Mouse (Mus musculus) heart, embryonic 10.5 days (tissue): ENCODE data around the gene Tmigd3. TPM values are rescaled to one million over a fixed set of nuclear protein-coding genes. Genes with fewer than 3 reads are reported as not detected.
A peak's percentile ranks its signal among the peaks of the same experiment; 100 is the strongest.

Experiments used
- DNase-seq: peaks from one replicate; pipeline ENCODE4 v3.0.0-alpha.2; 2017; ENCODE audit warnings: low spot score
- H3K27ac ChIP-seq: fragments of 300-500 bp; sonication (generic); 2 replicates; pipeline ENCODE4 v1.5.1; 2016; ENCODE audit warnings: mild to moderate bottlenecking
- H3K27me3 ChIP-seq: fragments of 300-500 bp; sonication (generic); 2 replicates; pipeline ENCODE4 v1.6.1; 2016; ENCODE audit warnings: mild to moderate bottlenecking; ENCODE audit not compliant: poor library complexity, insufficient read depth, severe bottlenecking
- H3K36me3 ChIP-seq: fragments of 300-500 bp; sonication (generic); 2 replicates; pipeline ENCODE4 v1.6.1; 2016; ENCODE audit warnings: mild to moderate bottlenecking, moderate library complexity
- H3K4me1 ChIP-seq: fragments of 300-500 bp; sonication (generic); 2 replicates; pipeline ENCODE4 v1.6.1; 2016; ENCODE audit warnings: mild to moderate bottlenecking
- H3K4me3 ChIP-seq: fragments of 300-500 bp; sonication (generic); 2 replicates; pipeline ENCODE4 v1.5.1; 2016; ENCODE audit warnings: mild to moderate bottlenecking, moderate library complexity
- H3K9me3 ChIP-seq: fragments of 300-500 bp; sonication (generic); 2 replicates; pipeline ENCODE4 v1.6.1; 2016; ENCODE audit warnings: mild to moderate bottlenecking, moderate library complexity
- WGBS: fragments of 180-500 bp; shearing (Covaris S2); methylation state at CpG from one replicate; pipeline ENCODE4 v1.1.7; 2016; 5-methylcytosine and 5-hydroxymethylcytosine counted together
- polyA plus RNA-seq: library from polyadenylated mRNA; unstranded; fragments of >200 nt; fragmentation: Nextera tagmentation; extraction: Ambion mirVana; gene quantifications from 2 replicates; pipeline ENCODE4 v1.2.1, GENCODE M21; 2016

Tmigd3 gene
- polyA plus RNA-seq, result 0.70 and 0.73 TPM in 2 replicates

GRCm38 (mm10) chr3:105870558-105870957, at the start of gene Tmigd3, which contains the start of gene Adora3:
Gene Tmigd3 (plus strand): TSS chr3:105870903.
Gene Adora3 (plus strand): TSS chr3:105870858.
- Histone ChIP-seq H3K27me3 (no peaks in the 10 kb centered on the region), H3K36me3 (no peaks in the 10 kb centered on the region), H3K9me3 (no peaks in the 10 kb centered on the region), H3K4me1 (peaks cover 21% of the 10 kb centered on the region), H3K4me3 (no peak within 1 kb of the TSS), H3K27ac (no peak within 1 kb of the TSS)
- DNase-seq, result no peak
- 90% methylated on average over 3 of the region's 3 CpGs for WGBS

DNA sequence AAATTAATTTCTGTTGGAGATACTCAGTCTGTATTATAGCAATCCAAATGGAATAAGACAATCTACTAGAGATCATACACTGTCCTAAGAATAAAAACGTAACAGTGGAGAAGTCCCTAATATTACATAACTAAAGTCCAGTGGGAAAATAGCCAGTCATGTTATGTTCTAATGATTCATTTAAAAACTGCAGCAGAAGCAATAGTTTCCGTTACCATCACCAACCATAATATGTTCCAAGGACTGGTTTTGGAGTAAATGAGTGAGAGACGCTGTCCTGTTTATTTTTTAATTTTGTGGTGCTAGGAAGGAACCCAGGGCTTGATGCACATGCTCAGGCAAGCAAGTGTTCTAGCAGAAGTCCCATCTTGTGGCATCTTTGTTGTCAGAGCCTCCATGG, 49.2 kb upstream of the Tmigd3 start:
- peaks cover 64% of the 10 kb centered on the region for H3K27me3 ChIP-seq
- H3K4me3 ChIP-seq, result no peak overlapping the region
- no peaks in the 10 kb centered on the region for H3K9me3 ChIP-seq
- peaks cover 35% of the 10 kb centered on the region for H3K4me1 ChIP-seq
- H3K27ac ChIP-seq, result no peak overlapping the region
- no peak for DNase-seq
- WGBS, result 86% methylated on average over 3 of the region's 3 CpGs
- H3K36me3 ChIP-seq, result no peaks in the 10 kb centered on the region

GRCm38 (mm10) chr3:105823609-105824008, 47.1 kb upstream of the Tmigd3 start:
- peaks cover 24% of the 10 kb centered on the region for H3K4me1 ChIP-seq
- no peak overlapping the region for H3K27ac ChIP-seq
- no peaks in the 10 kb centered on the region for H3K9me3 ChIP-seq
- peaks cover 46% of the 10 kb centered on the region for H3K27me3 ChIP-seq
- DNase-seq, result no peak
- no peaks in the 10 kb centered on the region for H3K36me3 ChIP-seq
- H3K4me3 ChIP-seq, result no peak overlapping the region

DNA sequence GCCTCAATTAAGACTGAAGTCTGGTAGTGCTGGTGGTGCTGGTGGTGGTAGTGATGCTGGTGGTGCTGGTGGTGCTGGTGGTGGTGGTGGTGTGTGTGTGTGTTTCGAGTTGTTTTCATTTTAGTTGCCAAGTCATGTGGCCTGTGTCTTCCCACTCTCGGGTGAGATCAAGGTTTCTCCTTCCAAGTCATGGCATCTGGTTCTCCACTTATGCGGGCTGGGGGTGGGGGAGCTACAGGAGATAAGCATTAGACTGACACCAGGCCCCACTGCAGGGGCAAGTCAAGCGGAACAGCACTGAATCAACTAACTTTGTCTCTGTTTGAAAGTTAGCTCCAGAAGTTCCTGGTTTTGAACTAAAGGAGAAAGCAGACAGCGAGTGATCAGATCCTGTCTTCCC, 46.6 kb upstream of the Tmigd3 start:
- DNase-seq, result no peak
- 17% methylated on average over 5 of the region's 5 CpGs for WGBS
- no peaks in the 10 kb centered on the region for H3K9me3 ChIP-seq
- no peak overlapping the region for H3K4me3 ChIP-seq
- H3K27ac ChIP-seq, result no peak overlapping the region
- peaks cover 41% of the 10 kb centered on the region for H3K27me3 ChIP-seq
- peaks cover 23% of the 10 kb centered on the region for H3K4me1 ChIP-seq
- no peaks in the 10 kb centered on the region for H3K36me3 ChIP-seq

GRCm38 (mm10) chr3:105824704-105825103, 46.0 kb upstream of the Tmigd3 start:
- Histone ChIP-seq H3K4me1 (peaks cover 23% of the 10 kb centered on the region), H3K4me3 (no peak overlapping the region), H3K36me3 (no peaks in the 10 kb centered on the region), H3K27ac (0 out of 2 replicates have a peak overlapping the region, but pooled peaks have one; percentile 29), H3K9me3 (no peaks in the 10 kb centered on the region), H3K27me3 (peaks cover 36% of the 10 kb centered on the region)
- DNase-seq, result no peak
- WGBS, result 31% methylated on average over 2 of the region's 2 CpGs

DNA sequence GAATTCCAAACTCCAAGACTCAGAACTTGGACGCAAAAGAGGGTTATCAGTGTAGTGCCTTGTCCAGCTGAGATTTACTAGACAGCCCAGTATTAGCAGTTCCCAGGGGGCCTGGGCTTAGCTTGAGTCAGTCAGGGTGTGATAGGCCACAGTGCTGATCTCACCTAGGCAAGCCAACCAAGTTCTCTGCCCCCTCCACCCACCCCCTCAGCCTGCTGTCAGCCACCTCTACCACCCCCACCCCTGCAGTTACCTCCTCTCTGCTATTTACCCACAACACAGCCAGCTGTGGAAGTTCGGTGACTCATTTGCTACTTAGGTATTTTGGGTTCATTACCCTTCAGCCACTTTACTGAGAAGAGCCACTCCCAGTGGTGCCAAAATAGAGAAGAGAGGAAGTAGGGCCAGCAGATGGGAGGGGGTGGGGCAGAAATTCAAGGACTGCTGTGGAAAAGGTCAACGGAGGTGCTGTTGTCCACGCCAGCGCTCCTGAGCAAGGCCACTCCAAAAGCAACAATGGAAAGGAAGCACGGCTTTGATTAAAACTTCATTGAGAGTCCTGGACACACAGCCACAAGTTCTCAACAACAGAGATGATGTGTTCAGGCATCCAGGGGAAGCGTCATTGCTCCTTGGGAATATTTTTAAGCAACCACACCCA, 45.1 kb upstream of the Tmigd3 start:
- Histone ChIP-seq H3K4me3 (no peak overlapping the region), H3K4me1 (peaks cover 23% of the 10 kb centered on the region), H3K36me3 (no peaks in the 10 kb centered on the region), H3K9me3 (no peaks in the 10 kb centered on the region), H3K27me3 (peaks cover 27% of the 10 kb centered on the region), H3K27ac (peak overlapping the region; percentile 52; the same call in 1 of the 2 replicates)
- DNase-seq, result peak; percentile 79
- 34% methylated on average over 7 of the region's 7 CpGs for whole genome bisulfite sequencing

GRCm38 (mm10) chr3:105831584-105831983, 39.1 kb upstream of the Tmigd3 start:
- no peak overlapping the region for H3K27ac ChIP-seq
- no peak for DNase-seq
- no peaks in the 10 kb centered on the region for H3K4me1 ChIP-seq
- no peaks in the 10 kb centered on the region for H3K36me3 ChIP-seq
- 90% methylated on average over 3 of the region's 3 CpGs for WGBS
- peaks cover 7% of the 10 kb centered on the region; the same call in 1 of the 2 replicates for H3K27me3 ChIP-seq
- H3K9me3 ChIP-seq, result no peaks in the 10 kb centered on the region
- H3K4me3 ChIP-seq, result no peak overlapping the region

DNA sequence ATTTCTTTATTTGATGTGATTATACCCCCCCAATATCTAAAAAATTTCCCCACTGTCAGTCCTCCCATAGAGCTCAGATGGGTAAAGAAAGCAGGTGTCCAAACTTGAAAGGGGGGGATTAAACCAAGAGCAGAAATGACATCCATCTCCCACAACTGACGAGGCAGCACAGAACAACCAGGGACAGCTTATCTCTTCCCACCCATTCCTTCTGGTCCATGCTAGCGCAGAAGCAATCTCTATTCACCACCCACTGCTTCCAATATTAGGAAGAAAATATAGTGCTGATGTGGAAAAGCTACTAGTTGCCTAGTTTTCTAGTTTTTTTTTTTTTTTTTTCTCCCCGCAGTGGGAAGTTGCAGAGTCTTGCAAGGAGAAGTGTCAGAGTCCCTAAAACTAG, 34.8 kb upstream of the Tmigd3 start:
- no peak for DNase-seq
- H3K4me3 ChIP-seq, result no peak overlapping the region
- H3K4me1 ChIP-seq, result no peaks in the 10 kb centered on the region
- WGBS, result 40% methylated on average over 3 of the region's 3 CpGs
- H3K36me3 ChIP-seq, result no peaks in the 10 kb centered on the region
- H3K9me3 ChIP-seq, result no peaks in the 10 kb centered on the region
- H3K27me3 ChIP-seq, result peaks cover 7% of the 10 kb centered on the region; the same call in 1 of the 2 replicates
- no peak overlapping the region for H3K27ac ChIP-seq

DNA sequence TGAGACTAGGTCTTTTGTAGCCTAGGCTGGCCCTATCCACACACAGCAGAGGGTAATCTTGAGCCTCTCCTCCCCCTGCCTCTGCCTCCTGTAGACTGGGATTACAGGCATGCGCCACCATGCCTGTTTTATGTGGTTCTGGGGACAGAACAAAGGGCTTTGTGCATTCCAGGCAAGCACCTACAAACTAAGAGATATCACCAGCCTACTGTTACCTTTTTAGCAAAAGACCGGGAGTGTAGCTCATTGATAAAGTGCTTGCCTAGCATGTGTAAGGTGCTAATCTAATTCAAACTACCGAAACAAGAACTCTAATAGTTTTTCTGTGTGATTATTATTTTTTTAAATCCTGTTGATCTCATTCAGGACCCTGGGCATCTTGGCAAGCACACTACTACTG, 33.8 kb upstream of the Tmigd3 start:
- no peaks in the 10 kb centered on the region for H3K36me3 ChIP-seq
- no peaks in the 10 kb centered on the region for H3K9me3 ChIP-seq
- no peaks in the 10 kb centered on the region for H3K4me1 ChIP-seq
- H3K4me3 ChIP-seq, result no peak overlapping the region
- no peak for DNase-seq
- no peak overlapping the region for H3K27ac ChIP-seq
- no peaks in the 10 kb centered on the region; the same call in 1 of the 2 replicates for H3K27me3 ChIP-seq
- WGBS, result 72% methylated on average over 3 of the region's 3 CpGs

DNA sequence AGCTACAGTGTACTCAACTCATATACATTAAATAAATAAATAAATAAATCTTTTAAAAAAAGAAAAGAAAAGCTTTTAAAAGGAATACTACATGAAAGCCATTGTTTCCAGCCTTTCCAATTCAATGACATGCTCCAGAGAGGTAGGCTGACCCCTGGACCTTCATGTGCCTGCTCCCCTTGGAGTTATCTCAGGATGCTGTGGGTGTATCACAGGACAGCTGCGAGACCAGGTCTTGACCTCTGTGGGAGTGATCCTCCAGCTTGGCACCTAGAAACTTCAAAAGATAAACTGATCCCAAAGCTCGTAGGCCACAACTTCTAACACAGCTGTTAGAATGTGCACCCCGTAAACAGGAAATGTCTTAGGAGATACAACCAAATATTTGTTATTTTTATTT, 32.0 kb upstream of the Tmigd3 start:
- 60% methylated on average over 3 of the region's 3 CpGs for WGBS
- Histone ChIP-seq H3K9me3 (no peaks in the 10 kb centered on the region), H3K4me3 (no peak overlapping the region), H3K27me3 (peaks cover 5% of the 10 kb centered on the region), H3K27ac (no peak overlapping the region), H3K36me3 (no peaks in the 10 kb centered on the region), H3K4me1 (no peaks in the 10 kb centered on the region)
- no peak for DNase-seq

DNA sequence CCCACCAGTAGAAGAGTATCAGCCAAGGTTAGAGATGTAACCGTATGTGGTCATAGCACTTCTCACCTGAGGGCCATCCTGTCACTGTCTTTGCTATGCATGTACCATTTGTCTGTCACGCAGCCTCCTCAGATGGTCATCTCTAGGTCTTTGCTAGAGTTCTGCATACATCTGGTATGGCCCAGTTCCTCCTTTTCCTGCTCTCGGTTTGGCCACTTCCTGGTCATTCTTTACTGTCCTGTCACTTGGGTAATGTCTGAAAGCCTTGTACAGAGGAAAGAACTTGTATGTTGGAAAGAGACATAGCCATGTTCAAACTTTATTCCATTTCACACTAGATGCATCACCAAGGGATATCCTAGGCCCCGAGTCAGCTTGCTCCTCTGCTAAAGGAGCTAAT, 30.9 kb upstream of the Tmigd3 start:
- H3K9me3 ChIP-seq, result no peaks in the 10 kb centered on the region
- H3K4me1 ChIP-seq, result no peaks in the 10 kb centered on the region
- peaks cover 5% of the 10 kb centered on the region for H3K27me3 ChIP-seq
- no peak overlapping the region for H3K4me3 ChIP-seq
- no peaks in the 10 kb centered on the region for H3K36me3 ChIP-seq
- no peak overlapping the region for H3K27ac ChIP-seq
- 86% methylated on average over 4 of the region's 4 CpGs for WGBS
- DNase-seq, result no peak

- Histone ChIP-seq H3K27me3 (peaks cover 5% of the 10 kb centered on the region), H3K4me1 (0 out of 2 replicates have a peak, but pooled peaks cover 2% of the 10 kb centered on the region), H3K36me3 (no peaks in the 10 kb centered on the region), H3K4me3 (no peak overlapping the region), H3K9me3 (no peaks in the 10 kb centered on the region), H3K27ac (no peak overlapping the region)
- 61% methylated on average over 7 of the region's 7 CpGs for WGBS
- peak; percentile 2 for DNase-seq
These were observed 24.2 kb upstream of the Tmigd3 start for GRCm38 (mm10) chr3:105846294-105847069.

- DNase-seq, result no peak
- no peak overlapping the region for H3K4me3 ChIP-seq
- no peaks in the 10 kb centered on the region for H3K36me3 ChIP-seq
- H3K9me3 ChIP-seq, result no peaks in the 10 kb centered on the region
- no peaks in the 10 kb centered on the region for H3K4me1 ChIP-seq
- no peak overlapping the region for H3K27ac ChIP-seq
- 70% methylated on average over 8 of the region's 8 CpGs for WGBS
- H3K27me3 ChIP-seq, result peaks cover 9% of the 10 kb centered on the region; the same call in 1 of the 2 replicates
These were observed 16.9 kb upstream of the Tmigd3 start for GRCm38 (mm10) chr3:105853781-105854180.
